Mouse (Mus musculus): ENCODE data around the gene Trio.

Trio gene

DNA sequence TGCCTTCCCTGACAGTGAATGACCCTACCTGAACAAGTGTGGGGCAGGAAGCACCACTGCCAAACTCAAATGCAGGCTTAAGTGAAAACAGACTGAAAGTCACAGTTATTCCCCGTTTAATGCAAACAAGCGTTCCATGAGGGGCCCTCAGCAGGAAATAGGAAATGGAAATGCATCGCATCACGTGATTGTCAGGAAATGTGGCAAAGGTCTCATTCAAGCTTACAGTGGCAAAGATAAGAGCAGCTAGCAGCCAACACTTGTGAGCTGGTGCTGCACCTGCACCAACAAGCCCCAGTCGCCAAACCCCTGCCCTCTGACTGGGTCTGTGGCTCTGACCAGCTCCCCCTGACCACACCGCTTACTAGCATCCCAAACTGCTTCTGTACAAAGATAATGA is 138.7 kb downstream of the Trio start:
- DNase-seq (ENCODE audit: inconsistent age in 2 of 2, low spot score in 1 of 2) = no peak

GRCm38 (mm10) chr15:27884347-27885250 is 141.0 kb downstream of the Trio start:
- peak; percentile 71 to 93 for DNase-seq (ENCODE audit: inconsistent age in 2 of 2, low spot score in 1 of 2)

- no peak for DNase-seq (ENCODE audit: inconsistent age in 2 of 2, low spot score in 1 of 2)
Observed at GRCm38 (mm10) chr15:27883881-27884280, 141.8 kb downstream of the Trio start.

DNA sequence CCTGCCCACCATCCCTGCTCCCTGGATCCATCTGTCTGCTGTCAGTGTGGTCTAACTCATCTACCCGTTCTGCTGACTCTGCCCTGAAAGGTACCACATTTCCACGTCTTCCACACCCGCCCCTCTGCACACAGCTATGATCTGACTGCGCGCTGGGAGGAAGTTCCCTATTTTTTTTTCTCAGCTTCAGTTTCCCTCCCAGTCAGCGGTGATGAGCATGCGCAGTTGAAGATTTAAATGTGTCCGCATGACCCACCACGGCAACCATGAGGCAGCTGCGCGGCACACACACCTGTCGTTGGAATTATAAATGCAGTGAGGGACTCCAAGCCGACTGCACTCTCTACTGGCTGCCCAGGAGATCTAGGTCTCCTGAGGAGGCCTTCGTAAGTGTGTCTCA is 142.8 kb downstream of the Trio start:
- DNase-seq (ENCODE audit: inconsistent age in 2 of 2, low spot score in 1 of 2) = no peak

DNA sequence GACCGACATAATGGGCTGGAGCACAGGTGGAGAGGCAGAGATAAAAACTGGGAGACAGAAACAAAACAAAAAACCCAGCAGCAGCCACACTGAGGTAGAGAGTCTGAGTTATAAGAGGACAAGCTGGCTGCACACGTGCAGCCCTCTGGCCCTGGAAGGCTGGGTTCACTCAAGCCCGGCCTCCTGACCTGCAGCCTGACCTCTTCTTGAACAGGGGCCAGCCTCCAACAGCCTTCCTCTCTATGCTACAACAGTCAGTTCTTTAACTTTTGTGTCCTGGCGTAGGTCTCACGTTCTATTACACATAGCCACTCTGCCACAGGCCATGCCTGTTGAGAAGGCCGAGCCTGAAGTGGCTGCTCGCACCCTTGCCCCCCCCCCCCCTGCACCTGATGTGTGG is 147.8 kb downstream of the Trio start:
- DNase-seq (ENCODE audit: inconsistent age in 2 of 2, low spot score in 1 of 2) = no peak

DNA sequence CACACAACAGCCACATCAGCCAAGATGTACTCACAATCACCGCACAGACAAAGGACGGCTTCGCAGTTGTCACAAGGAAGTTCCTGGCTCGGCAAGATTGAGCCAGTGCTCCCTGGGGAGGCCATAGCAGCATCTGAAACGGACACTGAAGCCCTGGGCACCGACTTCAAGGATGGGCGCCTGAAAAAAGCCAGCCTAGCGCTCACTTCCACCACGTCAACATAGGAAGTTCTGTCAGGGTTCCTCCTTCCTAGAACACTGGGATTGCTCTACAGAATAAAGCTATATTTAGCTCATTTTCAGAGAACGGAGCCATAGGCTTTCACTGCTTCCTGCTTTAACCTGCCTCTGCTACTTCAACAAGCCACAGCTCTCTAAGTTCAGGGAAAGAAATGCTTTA is 149.3 kb downstream of the Trio start:
- DNase-seq (ENCODE audit: inconsistent age in 2 of 2, low spot score in 1 of 2) = no peak

GRCm38 (mm10) chr15:27875753-27876152 is 149.9 kb downstream of the Trio start:
- DNase-seq (ENCODE audit: inconsistent age in 2 of 2, low spot score in 1 of 2) = no peak

DNA sequence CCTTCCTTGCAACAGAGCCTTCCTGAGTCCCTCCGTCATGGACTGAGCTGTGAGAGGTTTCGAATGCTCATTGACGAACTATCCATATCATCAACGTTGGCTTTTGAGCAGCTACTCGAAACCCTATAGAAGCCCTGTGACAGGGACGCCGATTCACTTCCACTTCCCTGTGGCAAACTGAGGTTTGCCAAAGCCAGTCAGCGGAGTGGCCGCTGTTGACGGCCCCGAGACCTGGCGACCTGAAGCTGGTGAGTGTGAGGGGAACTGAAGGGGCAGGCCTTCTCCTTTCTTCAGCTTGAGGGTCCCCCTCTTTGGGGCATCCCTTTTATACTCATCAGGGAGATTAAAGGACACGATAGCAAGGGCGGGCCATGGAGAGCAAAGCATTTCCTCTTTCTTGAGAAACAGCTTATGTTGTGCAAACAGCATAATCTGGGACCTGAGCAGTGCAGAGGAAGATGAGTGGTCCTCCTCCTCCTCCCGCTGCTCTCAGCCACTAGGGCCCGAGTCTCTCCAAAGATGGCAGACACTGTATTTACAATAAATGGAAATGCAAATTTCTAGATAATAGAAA is 151.8 kb downstream of the Trio start:
- no peak for DNase-seq (ENCODE audit: inconsistent age in 2 of 2, low spot score in 1 of 2)

- DNase-seq (ENCODE audit: inconsistent age in 2 of 2, low spot score in 1 of 2) = no peak
Observed at GRCm38 (mm10) chr15:27872286-27872685, 153.4 kb downstream of the Trio start.

GRCm38 (mm10) chr15:27871708-27872107 is 153.9 kb downstream of the Trio start:
- no peak for DNase-seq (ENCODE audit: inconsistent age in 2 of 2, low spot score in 1 of 2)

GRCm38 (mm10) chr15:27871260-27871659 is 154.4 kb downstream of the Trio start:
- no peak for DNase-seq (ENCODE audit: inconsistent age in 2 of 2, low spot score in 1 of 2)

GRCm38 (mm10) chr15:27869001-27869400 is 156.6 kb downstream of the Trio start:
- no peak for DNase-seq (ENCODE audit: inconsistent age in 2 of 2, low spot score in 1 of 2)

DNA sequence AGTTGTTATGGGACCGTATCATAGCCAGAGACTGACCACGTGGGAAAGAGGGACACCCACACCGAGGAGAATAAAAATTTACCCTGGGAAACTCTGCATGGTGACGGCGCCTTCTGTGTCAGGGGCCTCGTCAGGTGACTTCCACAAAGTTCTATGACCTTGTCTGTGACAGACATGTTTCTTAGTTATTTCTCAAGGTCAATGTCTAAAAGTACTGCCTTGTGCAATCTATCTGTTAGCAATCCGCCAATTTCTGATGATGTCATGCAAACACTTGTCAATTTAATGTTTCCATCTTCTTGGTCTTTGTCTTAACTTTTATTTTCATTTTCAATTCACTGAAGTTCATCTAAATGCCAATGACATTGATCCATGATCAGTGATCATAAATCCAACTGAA is 157.8 kb downstream of the Trio start:
- peak in 1 of 2 experiments; percentile 78 for DNase-seq (ENCODE audit: inconsistent age in 2 of 2, low spot score in 1 of 2)

GRCm38 (mm10) chr15:27866471-27866870 is 159.2 kb downstream of the Trio start:
- no peak for DNase-seq (ENCODE audit: inconsistent age in 2 of 2, low spot score in 1 of 2)

DNA sequence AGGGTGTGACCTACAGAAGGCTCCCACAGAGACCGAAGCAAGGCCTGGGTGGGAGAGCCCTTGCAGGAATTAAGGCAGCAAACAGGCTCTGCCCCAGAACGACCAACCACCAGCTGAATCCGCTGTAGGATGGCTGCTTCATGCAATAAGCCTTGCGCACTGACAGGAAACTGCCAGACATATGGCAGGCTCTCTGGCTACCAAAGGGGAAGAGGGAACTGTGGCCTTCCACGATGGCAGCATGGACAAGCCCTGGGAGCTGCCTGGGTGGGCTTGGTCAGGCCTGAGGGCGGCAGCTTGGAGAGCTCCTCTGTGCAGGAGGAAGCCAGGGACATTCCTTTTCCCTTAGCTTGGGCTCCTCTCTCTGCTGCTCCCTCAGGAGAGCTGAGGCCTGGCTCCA is 159.6 kb downstream of the Trio start:
- DNase-seq (ENCODE audit: inconsistent age in 2 of 2, low spot score in 1 of 2) = no peak

DNA sequence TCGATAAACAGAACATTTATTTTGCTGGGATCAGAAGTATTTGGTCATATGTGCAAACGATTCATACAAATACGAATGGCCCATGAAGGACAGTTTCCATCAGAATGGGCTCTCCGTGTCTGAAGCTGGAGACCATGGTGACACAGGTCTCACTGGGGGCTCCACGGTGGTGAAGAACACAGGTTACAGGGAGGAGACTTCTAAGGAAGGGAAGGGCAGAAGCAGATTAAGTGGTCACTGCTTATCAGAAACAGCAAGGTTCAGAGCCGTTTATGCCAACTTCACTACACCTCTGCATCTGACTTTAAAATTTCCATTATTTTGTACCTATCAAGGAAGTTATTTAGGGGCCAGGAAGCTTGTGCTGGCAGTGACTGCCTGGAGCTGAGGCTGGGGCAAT is 161.3 kb downstream of the Trio start:
- DNase-seq (ENCODE audit: inconsistent age in 2 of 2, low spot score in 1 of 2) = no peak

GRCm38 (mm10) chr15:27862949-27863348 is 162.7 kb downstream of the Trio start:
- no peak for DNase-seq (ENCODE audit: inconsistent age in 2 of 2, low spot score in 1 of 2)

DNA sequence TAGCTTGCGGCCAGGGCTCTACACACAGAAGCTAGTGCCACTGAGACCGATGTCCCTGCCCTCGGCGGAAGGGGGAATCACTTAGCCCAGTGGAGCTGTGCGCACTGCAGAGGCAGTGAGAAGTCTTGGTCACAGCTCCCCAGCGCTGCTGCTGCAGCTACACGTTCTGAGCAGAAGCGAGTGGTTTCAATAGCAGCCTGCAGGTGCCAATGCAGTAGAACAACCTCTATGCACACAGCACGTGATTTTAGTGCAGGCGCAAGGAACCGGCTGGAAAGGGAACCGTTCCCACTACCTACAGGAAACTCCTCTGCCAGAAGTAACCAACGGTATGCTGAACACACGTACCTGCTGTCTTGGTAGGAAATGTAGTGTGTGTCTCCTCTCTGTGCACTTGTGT is 165.2 kb downstream of the Trio start:
- DNase-seq (ENCODE audit: inconsistent age in 2 of 2, low spot score in 1 of 2) = no peak

GRCm38 (mm10) chr15:27859590-27859989 is 166.1 kb downstream of the Trio start:
- DNase-seq (ENCODE audit: inconsistent age in 2 of 2, low spot score in 1 of 2) = peak in 1 of 2 experiments; percentile 53

DNA sequence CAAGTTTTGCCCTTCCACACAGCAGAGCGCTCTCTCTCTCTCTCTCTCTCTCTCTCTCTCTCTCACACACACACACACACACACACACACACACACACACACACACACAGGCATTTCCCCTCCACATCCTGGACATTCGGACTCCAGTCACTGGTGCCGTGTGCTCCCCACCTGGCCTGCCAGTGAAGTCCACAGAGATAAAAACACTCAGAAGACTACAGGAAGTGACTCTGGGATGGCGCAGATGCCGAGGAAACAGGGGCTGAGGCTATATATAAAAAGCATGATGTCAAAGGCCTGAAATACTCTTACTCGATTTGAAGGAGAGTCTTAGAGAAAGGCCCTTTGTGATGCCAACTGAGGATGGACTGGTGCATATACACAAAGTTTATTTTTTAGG is 166.5 kb downstream of the Trio start:
- DNase-seq (ENCODE audit: inconsistent age in 2 of 2, low spot score in 1 of 2) = no peak

- DNase-seq (ENCODE audit: inconsistent age in 2 of 2, low spot score in 1 of 2) = no peak
Observed at GRCm38 (mm10) chr15:27858179-27858819, 167.3 kb downstream of the Trio start.

DNA sequence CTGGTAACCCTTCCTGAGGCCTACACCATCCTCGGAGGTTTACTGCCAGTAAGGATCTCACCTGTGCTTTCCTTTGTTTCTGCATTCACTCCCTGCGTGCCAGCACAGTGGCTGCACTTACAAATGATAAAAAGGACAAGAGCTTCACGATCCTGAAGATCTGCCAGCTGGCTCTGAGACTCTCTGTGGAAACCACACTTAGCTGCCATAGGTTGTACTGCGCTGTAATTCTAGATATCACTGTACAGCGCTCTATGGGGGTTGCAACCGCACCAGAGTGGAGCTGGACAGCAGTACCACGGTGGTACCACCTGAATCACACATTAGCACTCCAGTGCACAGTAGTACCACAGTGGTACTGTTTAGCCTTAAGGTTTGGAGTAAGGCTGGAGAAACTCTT is 168.4 kb downstream of the Trio start:
- DNase-seq (ENCODE audit: inconsistent age in 2 of 2, low spot score in 1 of 2) = no peak
